Mouse (Mus musculus): ENCODE measurements around the gene Mllt3. TPM values are rescaled to one million over a fixed set of nuclear protein-coding genes. Genes with fewer than 3 reads are reported as not detected.
A peak's percentile ranks its signal among the peaks of the same experiment; 100 is the strongest.

Mllt3 gene
- polyA plus RNA-seq, 1 experiment: 4.1 TPM

DNA sequence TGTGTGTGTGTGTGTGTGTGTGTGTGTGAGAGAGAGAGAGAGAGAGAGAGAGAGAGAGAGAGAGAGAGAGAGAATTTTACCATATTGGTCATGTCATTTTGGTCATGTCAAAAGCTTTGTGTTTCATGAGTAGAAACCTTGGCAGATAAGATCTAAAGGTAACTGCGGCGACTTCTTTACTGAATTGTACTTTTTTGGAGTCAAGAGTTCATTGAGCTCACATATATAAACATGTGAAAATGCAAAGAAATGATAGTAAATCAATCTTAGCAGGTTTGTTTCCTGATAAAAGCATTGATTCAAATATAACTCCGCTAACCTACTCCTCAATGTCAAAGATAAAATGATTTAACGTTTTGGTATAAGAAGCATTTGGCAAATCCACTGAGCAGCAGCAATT lies 12.0 kb upstream of the Mllt3 start:
- peaks cover 9% of the 10 kb centered on the region; the same call in 1 of the 2 replicates for H3K4me1 ChIP-seq (ENCODE audit: control insufficient read depth, insufficient read depth, insufficient read length)
- whole genome bisulfite sequencing: 58% methylated on average over 4 of the region's 4 CpGs
- no peak for DNase-seq (ENCODE audit: low read depth in 1 of 2, low spot score in 2 of 2)
- no peak for TF ChIP-seq POLR2A (IDR thresholded peaks at IDR 0.05; ENCODE audit: low read depth, low read length)
- no peak for TF ChIP-seq CTCF (IDR thresholded peaks at IDR 0.05; ENCODE audit: extremely low read depth, insufficient read depth, insufficient read length, insufficient replicate concordance)
- H3K27ac ChIP-seq (ENCODE audit: insufficient read depth, low read length): no peak overlapping the region
- no peaks in the 10 kb centered on the region for H3K36me3 ChIP-seq (ENCODE audit: control insufficient read depth, insufficient read depth, low read length)
- no peaks in the 10 kb centered on the region for H3K27me3 ChIP-seq (ENCODE audit: control insufficient read depth, insufficient read depth, low read length)
- H3K4me3 ChIP-seq (ENCODE audit: extremely low read depth, insufficient read depth, insufficient read length): no peak overlapping the region

DNA sequence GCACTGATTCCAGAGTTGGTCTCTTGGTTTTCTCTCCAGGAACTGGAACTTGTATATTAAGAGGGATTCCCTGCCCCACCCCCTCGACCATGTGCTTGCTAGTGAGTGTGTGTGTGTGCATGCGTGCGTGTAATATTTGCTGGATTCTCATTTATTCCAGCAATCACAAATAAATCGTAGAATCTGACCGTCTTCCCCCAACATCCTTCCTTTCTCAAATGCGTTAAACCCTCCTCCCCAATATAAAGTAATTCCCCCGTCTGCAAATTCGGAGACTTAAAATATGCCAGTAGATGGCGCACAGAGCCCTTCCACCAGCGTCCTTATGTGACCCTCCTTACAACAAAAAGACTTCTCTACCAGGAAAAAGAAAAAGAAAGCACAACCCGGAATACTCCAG lies 2.2 kb upstream of the Mllt3 start:
- under 1% methylated on average over 11 of the region's 11 CpGs for WGBS
- Histone ChIP-seq H3K36me3 (ENCODE audit: control insufficient read depth, insufficient read depth, low read length) (no peaks in the 10 kb centered on the region), H3K4me1 (ENCODE audit: control insufficient read depth, insufficient read depth, insufficient read length) (no peaks in the 10 kb centered on the region; the same call in 1 of the 2 replicates), H3K27me3 (ENCODE audit: control insufficient read depth, insufficient read depth, low read length) (peaks cover 2% of the 10 kb centered on the region; the same call in 1 of the 2 replicates), H3K27ac (ENCODE audit: insufficient read depth, low read length) (no peak overlapping the region), H3K4me3 (ENCODE audit: extremely low read depth, insufficient read depth, insufficient read length) (0 out of 2 replicates have a peak overlapping the region, but pooled peaks have one; percentile 17)
- peak; percentile 51 to 58 for DNase-seq (ENCODE audit: low read depth in 1 of 2, low spot score in 2 of 2)
- no peak for TF ChIP-seq POLR2A (IDR thresholded peaks at IDR 0.05; ENCODE audit: low read depth, low read length)
- TF ChIP-seq CTCF (IDR thresholded peaks at IDR 0.05; ENCODE audit: extremely low read depth, insufficient read depth, insufficient read length, insufficient replicate concordance): peak; percentile 56; the same call in 1 of the 2 replicates

DNA sequence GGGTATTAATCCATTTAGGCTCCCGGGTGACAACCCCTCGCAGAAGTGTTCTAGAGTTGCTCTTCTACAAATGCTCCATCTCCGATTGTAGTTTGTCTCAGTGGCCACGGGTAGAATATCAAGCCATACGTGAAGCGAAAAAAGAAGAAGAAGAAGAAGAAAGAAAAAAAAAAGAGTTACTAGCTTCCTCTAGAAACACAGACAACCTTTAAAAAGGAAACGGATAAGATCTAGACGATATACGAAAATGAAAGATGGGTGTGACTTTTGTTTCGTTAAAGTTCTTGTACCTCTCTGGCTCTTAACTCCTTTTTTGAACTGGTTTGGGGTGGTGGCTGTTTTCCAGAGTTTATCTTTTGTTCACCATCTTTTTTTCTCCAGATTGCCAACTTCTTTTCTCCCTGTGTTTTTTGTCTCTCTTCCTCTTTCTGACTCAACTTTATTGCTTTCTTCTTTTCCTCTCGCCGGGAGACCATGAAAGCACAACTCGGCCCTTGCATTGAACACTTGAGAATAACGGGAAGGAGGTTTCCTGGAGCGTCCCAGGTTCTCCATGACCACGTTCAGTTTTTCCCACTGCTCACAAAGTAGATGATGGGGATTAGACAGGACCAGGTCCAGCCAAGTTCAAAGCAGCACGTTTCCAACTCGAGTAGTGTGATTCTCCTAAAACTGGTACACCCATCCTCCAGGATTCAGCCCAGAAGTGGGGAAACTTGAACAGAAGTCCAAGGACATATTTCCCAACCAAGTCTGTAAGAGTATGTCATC lies 1.4 kb upstream of the Mllt3 start:
- no peaks in the 10 kb centered on the region for H3K36me3 ChIP-seq (ENCODE audit: control insufficient read depth, insufficient read depth, low read length)
- DNase-seq (ENCODE audit: low read depth in 1 of 2, low spot score in 2 of 2): peak in 1 of 2 experiments; percentile 6
- TF ChIP-seq CTCF (IDR thresholded peaks at IDR 0.05; ENCODE audit: extremely low read depth, insufficient read depth, insufficient read length, insufficient replicate concordance): no peak
- TF ChIP-seq POLR2A (IDR thresholded peaks at IDR 0.05; ENCODE audit: low read depth, low read length): no peak
- H3K27me3 ChIP-seq (ENCODE audit: control insufficient read depth, insufficient read depth, low read length): peaks cover 2% of the 10 kb centered on the region; the same call in 1 of the 2 replicates
- H3K27ac ChIP-seq (ENCODE audit: insufficient read depth, low read length): peak overlapping the region; percentile 72
- H3K4me3 ChIP-seq (ENCODE audit: extremely low read depth, insufficient read depth, insufficient read length): peak overlapping the region; percentile 70
- 1% methylated on average over 18 of the region's 18 CpGs for whole genome bisulfite sequencing
- H3K4me1 ChIP-seq (ENCODE audit: control insufficient read depth, insufficient read depth, insufficient read length): no peaks in the 10 kb centered on the region; the same call in 1 of the 2 replicates

DNA sequence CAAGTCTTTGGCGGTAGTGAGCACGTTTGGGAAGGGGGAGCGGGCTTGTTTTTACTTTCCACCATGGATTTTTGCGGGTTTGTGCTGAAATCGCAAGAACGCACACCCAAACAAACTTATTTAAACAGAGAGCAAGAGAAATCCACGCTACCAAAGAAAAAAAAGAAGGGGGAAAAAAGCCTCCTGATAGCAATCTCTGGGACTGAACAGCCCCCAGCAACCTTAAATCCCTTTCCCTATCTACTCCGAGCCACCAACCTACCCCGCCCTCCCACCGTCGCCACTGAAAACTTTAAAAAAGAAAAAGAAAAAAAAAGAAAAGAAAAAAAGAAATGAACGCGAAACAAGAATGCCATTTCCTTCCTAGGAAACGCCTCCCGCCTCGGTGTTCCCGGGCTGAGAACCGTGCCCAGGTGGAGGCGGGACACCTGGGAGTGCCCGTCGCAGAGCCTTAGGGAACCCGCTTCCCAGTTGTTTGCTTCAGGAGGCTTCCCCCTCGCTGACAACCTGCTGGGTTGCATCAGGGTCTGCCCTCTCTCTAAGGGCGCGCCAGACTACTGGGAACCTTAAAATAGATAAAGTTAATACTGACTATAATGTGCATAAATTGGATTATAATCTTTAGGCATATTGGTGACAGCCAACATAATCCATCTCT lies 694 bp upstream of the Mllt3 start:
- H3K4me3 ChIP-seq (ENCODE audit: extremely low read depth, insufficient read depth, insufficient read length): peak overlapping the region; percentile 70
- H3K27me3 ChIP-seq (ENCODE audit: control insufficient read depth, insufficient read depth, low read length): peaks cover 2% of the 10 kb centered on the region; the same call in 1 of the 2 replicates
- under 1% methylated on average over 25 of the region's 25 CpGs for WGBS
- peak overlapping the region; percentile 72 for H3K27ac ChIP-seq (ENCODE audit: insufficient read depth, low read length)
- TF ChIP-seq CTCF (IDR thresholded peaks at IDR 0.05; ENCODE audit: extremely low read depth, insufficient read depth, insufficient read length, insufficient replicate concordance): no peak
- TF ChIP-seq POLR2A (IDR thresholded peaks at IDR 0.05; ENCODE audit: low read depth, low read length): no peak
- peak in 1 of 2 experiments; percentile 12 for DNase-seq (ENCODE audit: low read depth in 1 of 2, low spot score in 2 of 2)
- H3K36me3 ChIP-seq (ENCODE audit: control insufficient read depth, insufficient read depth, low read length): no peaks in the 10 kb centered on the region
- no peaks in the 10 kb centered on the region; the same call in 1 of the 2 replicates for H3K4me1 ChIP-seq (ENCODE audit: control insufficient read depth, insufficient read depth, insufficient read length)

DNA sequence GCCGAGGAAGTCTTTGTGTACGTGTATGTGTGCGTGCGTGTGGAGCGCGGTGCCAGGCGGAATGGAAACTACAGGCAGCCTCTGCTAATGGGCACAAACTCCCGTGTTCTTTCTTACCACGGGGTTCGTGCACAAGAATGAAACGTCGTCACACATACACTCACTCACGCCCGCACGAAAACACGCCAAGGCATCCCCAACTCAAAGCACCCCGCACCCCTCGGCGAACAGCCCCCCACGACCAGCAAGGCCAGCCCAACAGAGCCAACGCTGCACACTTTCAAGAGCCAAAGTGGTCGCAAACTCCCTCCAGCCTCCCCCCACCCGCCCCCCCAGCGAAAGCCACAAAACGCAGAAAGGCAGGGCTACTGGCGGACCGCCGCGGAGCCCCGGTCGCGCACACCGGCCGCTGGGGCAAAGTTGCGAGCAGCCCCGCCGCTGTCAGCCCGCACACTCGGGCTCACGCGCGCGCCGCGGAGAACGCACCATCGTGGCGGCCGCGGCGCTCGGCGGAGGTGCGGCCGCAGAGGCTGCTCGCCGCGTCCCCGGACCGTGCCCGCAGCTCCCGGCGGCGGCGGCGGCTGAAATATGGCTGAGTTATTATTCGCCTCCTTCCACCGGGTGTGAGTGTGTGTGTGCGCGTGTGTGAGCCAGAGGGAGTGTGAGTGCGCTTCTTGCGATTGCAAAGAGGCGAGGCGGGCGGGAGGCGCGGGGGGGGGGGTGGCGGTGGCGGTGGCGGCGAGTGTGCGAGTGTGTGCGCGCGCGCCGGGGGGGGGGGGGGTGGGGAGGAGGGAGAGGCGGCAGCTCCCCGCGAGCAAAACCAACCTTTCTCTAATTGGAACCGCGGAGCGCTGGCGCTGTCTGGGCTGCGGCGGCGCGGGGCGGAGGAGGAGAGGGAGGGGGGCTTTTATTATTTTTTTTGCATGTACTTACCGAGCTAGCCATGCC lies 739 bp downstream of the Mllt3 start:
- H3K4me3 ChIP-seq (ENCODE audit: extremely low read depth, insufficient read depth, insufficient read length): peak overlapping the region; percentile 95
- peaks cover 2% of the 10 kb centered on the region; the same call in 1 of the 2 replicates for H3K27me3 ChIP-seq (ENCODE audit: control insufficient read depth, insufficient read depth, low read length)
- WGBS: under 1% methylated on average over 78 of the region's 100 CpGs
- H3K4me1 ChIP-seq (ENCODE audit: control insufficient read depth, insufficient read depth, insufficient read length): no peaks in the 10 kb centered on the region; the same call in 1 of the 2 replicates
- TF ChIP-seq CTCF (IDR thresholded peaks at IDR 0.05; ENCODE audit: extremely low read depth, insufficient read depth, insufficient read length, insufficient replicate concordance) (no peak), POLR2A (IDR thresholded peaks at IDR 0.05; ENCODE audit: low read depth, low read length) (no peak)
- no peaks in the 10 kb centered on the region for H3K36me3 ChIP-seq (ENCODE audit: control insufficient read depth, insufficient read depth, low read length)
- peak overlapping the region; percentile 76 for H3K27ac ChIP-seq (ENCODE audit: insufficient read depth, low read length)
- peak in 1 of 2 experiments; percentile 34 for DNase-seq (ENCODE audit: low read depth in 1 of 2, low spot score in 2 of 2)
